Mouse (Mus musculus) cerebellum, postnatal 4 days (tissue): ENCODE measurements around the gene Tmem115.

ENCODE experiments used
- DNase-seq, 2 experiments: peaks; one replicate each; pipeline ENCODE4 v3.0.0; 2022; ENCODE audit warnings: low spot score in 2 of 2, mixed read lengths in 1 of 2

The Tmem115 gene

GRCm38 (mm10) chr9:107521711-107522399 lies 11.9 kb upstream of the Tmem115 start:
- no peak for DNase-seq

- DNase-seq = no peak
These were observed 11.4 kb upstream of the Tmem115 start for GRCm38 (mm10) chr9:107522400-107522711.

DNA sequence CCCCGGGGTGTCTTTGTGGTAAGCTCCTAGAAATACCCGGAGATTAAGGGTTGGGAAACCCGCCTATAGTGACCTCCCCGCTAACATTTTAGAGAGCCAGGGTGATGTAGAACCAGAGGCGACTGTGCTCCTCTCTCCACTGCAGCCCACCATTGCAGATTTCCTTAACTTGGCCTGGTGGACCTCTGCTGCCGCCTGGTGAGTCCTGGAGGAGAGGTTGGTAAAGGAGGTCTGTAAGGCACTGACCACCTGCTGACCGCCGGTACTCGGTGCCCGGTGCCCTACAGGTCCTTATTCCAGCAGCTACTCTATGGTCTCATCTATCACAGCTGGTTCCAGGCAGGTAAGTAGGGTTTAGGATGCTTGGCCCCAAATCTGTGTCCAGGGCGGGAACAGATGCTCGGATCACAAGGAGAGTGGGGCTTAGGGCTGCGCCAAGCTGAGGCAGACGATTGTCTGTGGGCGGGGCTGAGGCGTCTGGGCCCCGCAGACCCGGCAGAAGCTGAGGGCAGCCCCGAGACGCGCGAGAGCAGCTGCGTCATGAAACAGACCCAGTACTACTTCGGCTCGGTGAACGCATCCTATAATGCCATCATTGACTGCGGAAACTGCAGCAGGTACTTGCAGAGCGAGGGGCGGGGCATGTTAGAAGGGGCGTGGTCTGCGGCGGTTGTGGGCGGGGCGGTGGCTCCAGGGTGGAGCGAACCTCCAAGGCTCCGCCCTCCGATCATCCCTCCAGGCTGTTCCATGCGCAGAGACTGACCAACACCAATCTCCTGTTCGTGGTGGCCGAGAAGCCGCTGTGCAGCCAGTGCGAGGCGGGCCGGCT lies 7.3 kb upstream of the Tmem115 start:
- DNase-seq = peak; percentile 72 to 79

DNA sequence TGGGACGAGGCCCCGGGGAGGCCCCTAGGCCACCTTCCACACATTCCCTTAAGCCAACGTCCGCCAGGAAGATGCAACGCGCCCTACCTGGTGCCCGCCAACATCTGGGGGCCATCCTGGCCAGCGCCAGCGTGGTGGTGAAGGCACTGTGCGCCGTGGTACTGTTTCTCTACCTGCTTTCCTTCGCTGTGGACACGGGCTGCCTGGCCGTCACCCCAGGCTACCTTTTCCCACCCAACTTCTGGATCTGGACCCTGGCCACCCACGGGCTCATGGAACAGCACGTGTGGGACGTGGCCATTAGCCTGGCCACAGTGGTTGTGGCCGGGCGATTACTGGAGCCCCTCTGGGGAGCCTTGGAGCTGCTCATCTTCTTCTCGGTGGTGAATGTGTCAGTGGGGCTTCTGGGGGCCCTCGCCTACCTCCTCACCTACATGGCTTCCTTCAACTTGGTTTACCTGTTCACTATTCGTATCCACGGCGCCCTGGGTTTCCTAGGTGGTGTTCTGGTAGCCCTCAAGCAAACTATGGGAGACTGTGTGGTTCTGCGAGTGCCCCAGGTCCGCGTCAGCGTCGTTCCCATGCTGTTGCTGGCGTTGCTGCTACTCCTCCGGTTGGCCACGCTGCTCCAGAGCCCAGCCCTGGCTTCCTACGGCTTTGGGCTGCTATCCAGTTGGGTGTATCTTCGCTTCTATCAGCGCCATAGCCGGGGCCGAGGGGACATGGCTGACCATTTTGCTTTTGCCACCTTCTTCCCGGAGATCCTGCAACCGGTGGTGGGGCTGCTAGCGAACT lies 860 bp downstream of the Tmem115 start:
- DNase-seq = no peak

DNA sequence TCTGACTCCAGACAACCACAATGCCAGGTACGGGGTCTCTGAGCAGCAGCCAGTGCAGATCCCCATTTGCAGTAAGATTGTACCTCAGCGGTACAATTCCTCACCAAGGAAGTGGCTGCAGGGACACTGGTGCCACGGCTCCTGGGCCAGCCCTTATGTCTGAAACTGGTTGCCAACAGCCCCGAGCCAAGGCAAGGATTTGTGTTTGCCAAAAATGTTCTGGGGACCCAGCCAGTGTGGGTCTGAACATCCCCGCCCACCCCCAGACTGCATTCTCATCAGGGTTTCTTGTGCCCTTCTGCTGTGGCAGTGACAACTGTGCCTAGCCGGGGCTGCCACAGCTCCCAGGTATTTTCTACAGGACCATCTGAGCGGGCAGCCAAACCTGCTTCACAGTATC lies 4.5 kb downstream of the Tmem115 start:
- no peak for DNase-seq

- DNase-seq = no peak
These were observed 5.0 kb downstream of the Tmem115 start for GRCm38 (mm10) chr9:107538711-107539110.

- DNase-seq = no peak
These were observed 6.2 kb downstream of the Tmem115 start for GRCm38 (mm10) chr9:107539940-107540339.

GRCm38 (mm10) chr9:107540420-107540819 lies 6.7 kb downstream of the Tmem115 start:
- DNase-seq = no peak

- no peak for DNase-seq
These were observed 7.3 kb downstream of the Tmem115 start for GRCm38 (mm10) chr9:107541005-107541404.

GRCm38 (mm10) chr9:107541474-107542351 lies 8.0 kb downstream of the Tmem115 start, which contains the start of the genes Cyb561d2 and Nprl2:
TSS of gene Cyb561d2 (minus strand) at chr9:107542193.
TSS of gene Nprl2 (plus strand) at chr9:107542226.
- peak; percentile 86 to 92 for DNase-seq

DNA sequence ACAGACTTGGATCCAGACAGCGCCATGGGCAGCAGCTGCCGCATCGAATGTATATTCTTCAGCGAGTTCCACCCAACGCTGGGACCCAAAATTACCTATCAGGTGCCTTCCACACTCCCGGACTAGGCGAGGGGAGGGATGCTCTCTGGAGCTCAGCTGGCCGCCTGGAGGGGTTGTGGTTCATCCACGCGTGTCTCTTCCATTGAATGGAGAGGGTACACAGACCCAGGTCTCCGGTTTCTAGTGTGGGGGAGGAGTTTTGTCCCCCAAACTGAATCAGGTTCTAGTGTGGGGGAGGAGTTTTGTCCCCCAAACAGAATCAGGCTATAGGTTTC lies 8.6 kb downstream of the Tmem115 start:
- DNase-seq = no peak

DNA sequence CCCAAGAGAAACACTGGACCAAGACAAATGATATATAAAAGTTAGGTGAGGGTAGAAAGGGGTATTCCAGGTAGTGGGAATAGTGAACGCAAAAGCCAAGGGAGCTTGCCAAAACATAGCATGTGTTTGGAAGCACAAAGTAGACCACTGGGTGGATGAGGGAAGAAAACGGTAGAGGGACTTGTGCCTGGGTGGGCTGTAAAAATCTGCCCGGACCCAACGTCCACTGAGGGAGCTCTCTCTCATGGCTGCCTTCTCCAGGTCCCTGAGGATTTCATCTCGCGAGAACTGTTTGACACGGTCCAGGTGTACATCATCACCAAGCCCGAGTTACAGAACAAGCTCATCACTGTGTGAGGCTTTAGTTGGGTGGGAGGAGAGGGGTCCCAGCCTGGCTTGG lies 9.0 kb downstream of the Tmem115 start:
- DNase-seq = no peak

- DNase-seq = no peak
These were observed 9.6 kb downstream of the Tmem115 start for GRCm38 (mm10) chr9:107543299-107543698.

GRCm38 (mm10) chr9:107544196-107544700 lies 10.5 kb downstream of the Tmem115 start:
- DNase-seq = no peak

DNA sequence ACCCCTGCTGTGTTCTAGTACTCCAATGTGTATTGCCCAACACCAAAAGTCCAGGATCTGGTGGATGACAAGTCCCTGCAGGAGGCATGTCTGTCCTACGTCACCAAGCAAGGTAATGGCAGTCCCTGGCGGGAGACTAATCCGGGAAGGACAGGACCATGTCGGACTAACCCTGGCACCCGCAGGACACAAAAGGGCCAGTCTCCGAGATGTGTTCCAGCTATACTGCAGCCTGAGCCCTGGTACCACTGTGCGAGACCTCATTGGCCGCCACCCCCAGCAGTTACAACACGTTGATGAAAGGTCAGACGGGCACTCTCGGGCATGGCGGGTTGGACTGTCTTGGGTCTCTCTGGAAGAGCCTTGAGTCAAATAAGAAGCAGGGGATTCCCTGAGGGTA lies 11.0 kb downstream of the Tmem115 start:
- no peak for DNase-seq

GRCm38 (mm10) chr9:107545199-107545598 lies 11.5 kb downstream of the Tmem115 start:
- DNase-seq = no peak

- peak; percentile 63 to 85 for DNase-seq
These were observed 11.9 kb downstream of the Tmem115 start for GRCm38 (mm10) chr9:107545602-107546001.

DNA sequence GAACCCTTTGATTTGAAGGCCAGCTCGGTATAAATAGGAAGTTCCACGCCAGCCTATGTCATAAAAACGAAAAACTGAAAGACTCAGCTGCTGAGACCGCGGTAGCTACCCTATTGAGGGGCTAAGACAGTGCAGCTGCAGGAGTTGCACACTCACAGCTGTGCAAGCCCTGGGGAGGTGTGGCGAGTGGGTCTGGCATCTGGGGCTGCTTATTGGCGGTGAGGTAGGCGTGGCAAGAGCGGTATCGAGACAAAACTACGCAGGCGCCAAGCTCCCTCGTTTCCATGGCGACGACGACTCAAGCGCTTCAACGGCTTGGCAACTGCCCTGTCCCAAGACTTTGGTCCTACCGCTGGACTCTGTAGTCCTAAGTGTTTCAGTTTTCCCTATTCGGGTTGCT lies 13.3 kb downstream of the Tmem115 start, which contains the start of gene Zmynd10:
TSS of gene Zmynd10 (plus strand) at position 273 of the 400 bp plus-strand sequence.
- peak; percentile 46 to 78 for DNase-seq

GRCm38 (mm10) chr9:107547957-107548356 lies 14.2 kb downstream of the Tmem115 start:
- no peak for DNase-seq

DNA sequence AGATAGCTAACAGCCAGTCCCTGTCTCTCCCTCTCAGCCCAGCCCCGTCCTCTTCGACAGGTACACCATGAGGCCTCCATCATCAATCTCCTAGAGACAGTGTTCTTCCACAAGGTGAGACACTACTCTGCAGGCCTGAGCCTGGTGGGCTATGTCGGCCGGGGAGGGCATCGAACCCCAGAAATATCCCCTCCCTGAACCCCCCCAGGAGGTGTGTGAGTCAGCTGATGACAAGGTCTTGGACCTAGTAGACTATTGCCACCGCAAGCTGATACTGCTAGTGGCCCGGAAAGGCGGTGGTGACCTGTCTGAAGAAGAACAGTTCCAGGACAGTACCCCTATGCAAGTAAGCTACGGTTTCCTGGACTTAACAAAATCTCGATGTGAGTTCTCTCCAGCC lies 15.1 kb downstream of the Tmem115 start:
- no peak for DNase-seq
